Mouse (Mus musculus) brain, embryonic 14.5 days (tissue): ENCODE results near the gene Zfpm1.

ENCODE experiments used
- CTCF ChIP-seq: fragments of 200-500 bp; IDR thresholded peaks from 2 replicates; pipeline ENCODE4 v1.5.1; 2012; ENCODE audit warnings: inconsistent platforms, mild to moderate bottlenecking, moderate library complexity, borderline replicate concordance; ENCODE audit not compliant: insufficient read depth, insufficient read length; ENCODE audit errors: extremely low read depth
- POLR2A ChIP-seq: fragments of 200-500 bp; IDR thresholded peaks from 2 replicates; pipeline ENCODE4 v1.6.1; 2012; ENCODE audit warnings: mild to moderate bottlenecking, inconsistent platforms, borderline replicate concordance; ENCODE audit not compliant: poor library complexity, insufficient read depth, insufficient read length, severe bottlenecking; ENCODE audit errors: extremely low read depth

DNA sequence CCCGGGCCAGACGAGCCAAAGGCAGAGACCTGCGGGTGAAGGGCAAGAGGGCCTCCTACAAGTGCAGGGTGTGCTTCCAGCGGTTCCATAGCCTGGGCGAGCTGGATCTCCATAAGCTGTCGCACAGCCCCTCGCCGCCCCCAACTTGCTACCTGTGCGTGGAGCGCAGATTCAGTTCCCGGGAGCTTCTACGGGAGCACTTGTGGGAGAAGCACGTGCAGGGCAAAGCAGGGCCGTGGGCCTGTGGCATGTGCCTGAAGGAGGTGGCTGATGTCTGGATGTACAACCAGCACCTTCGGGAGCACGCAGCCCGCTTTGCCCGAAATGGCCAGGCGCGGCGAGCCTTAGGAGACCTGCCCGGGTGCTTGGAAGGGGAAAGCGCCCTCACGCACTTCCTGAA lies 13.1 kb upstream of the Zfpm1 start:
- TF ChIP-seq CTCF (no peak), POLR2A (no peak)
